Mouse (Mus musculus) gonadal fat pad, adult 2 months (tissue): Measurements from ENCODE around the gene Elk3. TPM values are rescaled to one million over a fixed set of nuclear protein-coding genes. Genes with fewer than 3 reads are reported as not detected.

ENCODE experiments used
- DNase-seq: peaks from one replicate; pipeline ENCODE4 v3.0.0-alpha.2; 2012; ENCODE audit warnings: low read depth
- polyA plus RNA-seq: library from polyadenylated mRNA; depleted of rRNA; stranded (reverse); fragments of >200 nt; gene quantifications from 2 replicates; pipeline ENCODE4 v1.2.3, GENCODE M21; 2012

The Elk3 gene
- polyA plus RNA-seq, 1 experiment = 25.0 TPM

GRCm38 (mm10) chr10:93294547-93295219 is 16.3 kb downstream of the Elk3 start:
- DNase-seq = no peak

GRCm38 (mm10) chr10:93293621-93294020 is 17.3 kb downstream of the Elk3 start:
- no peak for DNase-seq

- DNase-seq = no peak
These were observed 19.1 kb downstream of the Elk3 start for GRCm38 (mm10) chr10:93291843-93292242.

GRCm38 (mm10) chr10:93291352-93291751 is 19.6 kb downstream of the Elk3 start:
- DNase-seq = no peak

- no peak for DNase-seq
These were observed 21.5 kb downstream of the Elk3 start for GRCm38 (mm10) chr10:93289404-93289803.

GRCm38 (mm10) chr10:93288336-93288735 is 22.6 kb downstream of the Elk3 start:
- no peak for DNase-seq

GRCm38 (mm10) chr10:93287551-93288145 is 23.3 kb downstream of the Elk3 start:
- DNase-seq = no peak

- DNase-seq = no peak
These were observed 25.4 kb downstream of the Elk3 start for GRCm38 (mm10) chr10:93285489-93285888.

GRCm38 (mm10) chr10:93283258-93283657 is 27.7 kb downstream of the Elk3 start:
- DNase-seq = no peak

GRCm38 (mm10) chr10:93282526-93282964 is 28.4 kb downstream of the Elk3 start:
- no peak for DNase-seq

- DNase-seq = no peak
These were observed 29.8 kb downstream of the Elk3 start for GRCm38 (mm10) chr10:93281092-93281491.

- no peak for DNase-seq
These were observed 30.3 kb downstream of the Elk3 start for GRCm38 (mm10) chr10:93280586-93280985.

- no peak for DNase-seq
These were observed 31.9 kb downstream of the Elk3 start for GRCm38 (mm10) chr10:93279062-93279461.

- no peak for DNase-seq
These were observed 32.6 kb downstream of the Elk3 start for GRCm38 (mm10) chr10:93278361-93278760.

- no peak for DNase-seq
These were observed 34.1 kb downstream of the Elk3 start for GRCm38 (mm10) chr10:93276857-93277256.

GRCm38 (mm10) chr10:93276349-93276763 is 34.6 kb downstream of the Elk3 start:
- DNase-seq = no peak

GRCm38 (mm10) chr10:93275212-93276136 is 35.5 kb downstream of the Elk3 start:
- no peak for DNase-seq

- no peak for DNase-seq
These were observed 36.6 kb downstream of the Elk3 start for GRCm38 (mm10) chr10:93274277-93274696.

- DNase-seq = no peak
These were observed 37.7 kb downstream of the Elk3 start for GRCm38 (mm10) chr10:93272986-93273982.

GRCm38 (mm10) chr10:93271831-93272230 is 39.1 kb downstream of the Elk3 start:
- no peak for DNase-seq

- no peak for DNase-seq
These were observed 40.0 kb downstream of the Elk3 start for GRCm38 (mm10) chr10:93270889-93271460.
